Mouse (Mus musculus): Measurements from ENCODE around the gene Epb42. TPM values are rescaled to one million over a fixed set of nuclear protein-coding genes. Genes with fewer than 3 reads are reported as not detected.
A peak's percentile ranks its signal among the peaks of the same experiment; 100 is the strongest.
"Not testable (repeated sequence)": the region's sequence is repeated elsewhere in the genome, so short reads cannot be mapped to it uniquely, and the experiment has no call there.

Gene Epb42
- not detected for total RNA-seq (2021)
- long read RNA-seq = 0 reads

DNA sequence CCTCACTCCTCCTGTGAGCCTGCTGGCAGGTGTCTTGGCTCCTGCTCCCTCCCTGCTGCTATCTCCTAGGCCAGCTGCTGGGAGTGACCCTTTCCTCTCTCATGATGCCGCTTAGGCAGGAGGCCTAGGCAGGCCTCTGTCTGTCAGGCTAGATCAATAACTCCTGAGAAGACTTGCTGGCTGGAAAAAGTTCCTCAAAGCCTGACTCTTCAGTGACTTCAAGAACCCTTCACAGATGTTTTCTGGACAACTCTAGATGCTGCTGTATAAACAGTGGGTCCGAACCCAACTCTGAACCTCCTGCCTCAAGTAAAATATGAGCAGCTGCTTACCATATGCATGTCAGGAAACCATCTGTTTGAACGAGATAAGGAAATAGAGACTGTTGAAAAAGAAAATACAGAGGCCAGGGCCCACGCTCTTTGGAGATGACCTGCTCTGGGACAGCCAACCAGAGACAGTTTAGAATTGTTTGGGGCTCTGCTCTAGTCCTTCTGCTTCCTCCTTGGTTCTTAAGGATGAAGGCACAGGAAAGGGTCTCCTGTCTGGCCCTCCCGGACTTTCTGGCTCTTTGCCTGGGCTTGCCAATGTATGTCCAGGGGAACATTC is at the start of gene Epb42:
Gene Epb42 (minus strand): TSS at position 340 of the 609 bp plus-strand sequence.
- DNase-seq (ENCODE audit: low spot score in 2 of 2) = no peak

- DNase-seq (ENCODE audit: low spot score in 2 of 2) = no peak
Observed at GRCm38 (mm10) chr2:121085480-121086185, 48.8 kb upstream of the Epb42 start, which contains the start of gene Tgm5. Tgm5 (minus strand) TSS chr2:121085841.

DNA sequence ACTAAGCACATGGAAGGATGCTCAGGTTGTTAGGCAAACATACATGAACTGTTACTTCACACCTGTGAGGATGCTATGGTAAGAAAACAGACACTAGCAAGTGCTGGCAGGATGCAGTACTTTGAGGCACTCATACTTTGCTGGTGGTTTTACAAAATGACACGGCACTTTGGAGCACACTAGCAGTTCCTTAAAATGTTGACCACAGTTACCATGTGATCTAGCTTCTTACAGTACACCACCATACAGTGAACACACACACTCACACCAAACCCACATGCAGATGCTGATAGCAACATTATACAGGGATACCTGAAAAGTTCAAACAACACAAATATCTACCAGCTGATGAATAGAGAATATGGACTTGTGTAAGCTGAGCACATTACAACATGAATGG is 45.8 kb upstream of the Epb42 start:
- no peak for DNase-seq (ENCODE audit: low spot score in 2 of 2)

DNA sequence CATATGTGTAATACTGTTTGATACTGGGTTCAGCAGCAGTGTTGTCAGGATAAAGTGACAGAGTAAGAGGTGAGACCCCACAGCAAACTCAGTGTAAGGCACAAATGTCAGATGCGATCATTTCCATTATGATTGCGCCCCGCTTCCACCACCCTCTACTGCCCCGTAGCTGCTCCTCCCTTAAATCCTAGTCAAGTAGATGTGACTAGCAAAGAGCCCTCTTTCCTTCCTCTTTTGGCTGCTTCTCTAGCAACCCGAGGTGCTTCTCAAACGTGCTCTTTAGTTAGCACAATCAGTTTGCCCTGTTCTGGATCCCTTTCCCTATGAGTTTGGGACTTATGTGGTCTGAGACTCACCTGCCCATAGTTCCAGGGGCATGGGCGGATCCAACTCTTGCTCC is 37.9 kb upstream of the Epb42 start:
- DNase-seq (ENCODE audit: low spot score in 2 of 2) = no peak

- no peak for DNase-seq (ENCODE audit: low spot score in 2 of 2)
Observed at GRCm38 (mm10) chr2:121071871-121072270, 35.0 kb upstream of the Epb42 start.

- no peak for DNase-seq (ENCODE audit: low spot score in 2 of 2)
Observed at GRCm38 (mm10) chr2:121069506-121069905, 32.6 kb upstream of the Epb42 start.

- DNase-seq (ENCODE audit: low spot score in 2 of 2) = no peak
Observed at GRCm38 (mm10) chr2:121067116-121067515, 30.2 kb upstream of the Epb42 start.

DNA sequence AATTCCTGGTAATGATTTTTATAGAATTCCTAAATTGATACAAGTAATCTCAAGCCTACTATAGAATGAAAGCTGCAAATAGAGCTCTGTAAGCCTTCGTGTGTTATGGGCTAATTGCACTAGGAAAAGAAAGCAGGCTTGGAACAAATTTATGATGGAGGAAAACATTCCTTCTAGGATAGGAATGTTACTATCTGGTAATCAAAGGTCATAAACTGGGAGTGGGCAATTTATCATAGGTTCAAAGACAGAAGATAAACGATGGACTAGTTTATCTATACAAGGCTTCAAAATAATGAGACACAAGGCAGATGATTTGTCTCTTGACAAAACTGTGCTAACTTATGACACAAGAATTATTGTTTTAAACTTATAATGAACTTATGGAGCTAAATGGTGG is 24.4 kb upstream of the Epb42 start:
- no peak for DNase-seq (ENCODE audit: low spot score in 2 of 2)

- DNase-seq (ENCODE audit: low spot score in 2 of 2) = no peak
Observed at GRCm38 (mm10) chr2:121057997-121058396, 21.1 kb upstream of the Epb42 start.

- DNase-seq (ENCODE audit: low spot score in 2 of 2) = no peak
Observed at GRCm38 (mm10) chr2:121055915-121056314, 19.0 kb upstream of the Epb42 start.

DNA sequence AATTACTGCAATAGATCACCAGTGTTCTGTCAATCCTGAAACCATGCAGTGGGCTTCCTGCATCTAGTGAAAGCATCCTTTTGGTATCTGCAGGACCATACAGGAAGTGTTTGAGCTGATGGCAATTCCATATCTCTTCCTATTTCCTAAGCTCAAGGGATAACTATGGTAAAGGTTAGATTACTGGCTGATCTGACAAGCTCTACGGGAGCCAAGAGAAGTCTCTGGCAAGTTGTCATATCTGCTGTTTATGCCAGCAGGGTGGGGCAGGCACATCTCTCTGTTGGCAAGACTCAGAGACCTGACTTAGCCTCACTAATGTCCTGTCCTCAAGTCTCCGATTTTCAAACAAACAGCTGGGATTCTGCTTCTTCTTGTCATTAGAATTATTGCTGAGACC is 17.2 kb upstream of the Epb42 start:
- DNase-seq (ENCODE audit: low spot score in 2 of 2) = no peak

DNA sequence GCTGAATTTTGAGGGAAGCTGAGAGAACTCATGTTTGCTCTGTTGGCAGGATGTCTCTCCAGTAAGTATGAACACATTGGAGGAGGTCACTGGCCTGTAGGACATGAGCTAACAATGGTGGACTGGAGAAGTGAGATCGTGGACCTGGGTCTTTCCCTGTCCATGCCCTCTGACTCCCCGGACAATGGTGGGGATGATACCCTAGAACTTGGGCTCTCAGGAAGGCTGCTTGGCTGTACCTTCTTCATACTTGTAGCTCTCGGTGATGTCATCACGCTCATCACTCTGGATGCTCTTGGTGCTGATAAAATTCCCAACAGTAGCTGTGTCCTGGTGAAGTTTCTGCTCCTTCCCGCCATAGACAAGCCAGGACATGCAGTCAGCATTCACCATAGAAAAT is 15.3 kb upstream of the Epb42 start:
- DNase-seq (ENCODE audit: low spot score in 2 of 2) = no peak

GRCm38 (mm10) chr2:121045653-121046052 is 8.8 kb upstream of the Epb42 start:
- no peak for DNase-seq (ENCODE audit: low spot score in 2 of 2)

- peak; percentile 40 to 43 for DNase-seq (ENCODE audit: low spot score in 2 of 2)
Observed at GRCm38 (mm10) chr2:121041098-121041497, 4.2 kb upstream of the Epb42 start.

DNA sequence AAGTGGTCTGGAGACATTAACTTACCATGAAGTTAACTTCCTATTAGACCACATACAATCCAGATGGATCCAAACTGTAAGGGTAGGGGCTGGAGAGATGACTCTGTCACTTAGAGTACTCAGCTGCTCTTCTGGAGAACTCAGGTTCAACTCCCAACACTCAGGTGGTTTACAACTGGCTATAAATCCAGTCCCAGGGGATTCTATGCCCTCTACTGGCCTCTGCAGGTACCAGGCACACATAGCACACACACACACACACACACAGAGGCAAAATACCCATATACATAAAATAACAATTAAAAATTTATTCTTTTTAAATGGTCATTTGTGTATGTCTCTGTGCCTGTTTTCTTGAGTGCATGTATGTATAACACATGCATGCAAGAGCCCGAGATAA is 2.5 kb upstream of the Epb42 start:
- no peak for DNase-seq (ENCODE audit: low spot score in 2 of 2)

- not testable (repeated sequence) for DNase-seq (ENCODE audit: low spot score in 2 of 2)
Observed at GRCm38 (mm10) chr2:121038851-121039250, 2.0 kb upstream of the Epb42 start.

- no peak for DNase-seq (ENCODE audit: low spot score in 2 of 2)
Observed at GRCm38 (mm10) chr2:121022918-121023317, 14.0 kb downstream of the Epb42 start.

- DNase-seq (ENCODE audit: low spot score in 2 of 2) = no peak
Observed at GRCm38 (mm10) chr2:121017151-121017550, 19.7 kb downstream of the Epb42 start.

DNA sequence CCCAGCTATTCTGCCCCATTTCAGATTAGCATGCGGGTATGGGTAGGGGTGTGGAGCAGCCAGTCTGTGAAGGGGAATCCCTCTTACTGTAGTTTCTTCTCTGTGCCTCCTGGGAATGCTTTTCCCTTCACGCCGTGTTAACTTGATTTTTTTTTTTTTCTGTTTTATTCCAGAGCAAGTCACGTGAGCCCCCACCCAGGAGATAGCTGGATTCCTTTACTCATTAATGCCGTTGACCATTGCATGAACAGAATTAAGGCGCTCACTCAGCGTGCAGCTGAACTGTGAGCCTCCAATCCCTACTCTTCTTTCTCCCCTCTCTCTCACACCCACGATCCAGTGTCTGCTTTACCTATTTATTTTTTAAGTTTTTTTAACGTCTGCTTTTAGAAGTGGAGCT is 20.6 kb downstream of the Epb42 start:
- DNase-seq (ENCODE audit: low spot score in 2 of 2) = no peak

- no peak for DNase-seq (ENCODE audit: low spot score in 2 of 2)
Observed at GRCm38 (mm10) chr2:121015507-121015906, 21.4 kb downstream of the Epb42 start.

DNA sequence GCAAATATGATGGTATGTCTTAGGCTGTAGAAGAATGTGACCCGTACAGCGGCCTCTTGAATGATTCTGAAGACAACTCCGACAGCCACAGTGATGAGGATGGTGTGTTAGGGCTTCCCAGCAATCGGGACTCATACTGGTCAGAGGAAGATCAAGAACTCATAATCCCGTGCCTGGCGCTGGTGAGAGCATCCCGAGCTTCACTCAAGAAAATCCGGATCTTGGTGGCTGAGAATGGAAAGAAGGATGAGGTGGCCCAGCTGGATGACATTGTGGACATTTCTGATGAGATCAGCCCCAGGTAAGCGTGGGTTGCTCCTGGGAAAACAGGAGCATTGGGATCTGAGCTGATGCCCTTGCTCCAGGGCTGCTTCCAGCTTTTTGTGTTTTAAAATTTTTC is 24.2 kb downstream of the Epb42 start:
- no peak for DNase-seq (ENCODE audit: low spot score in 2 of 2)

- DNase-seq (ENCODE audit: low spot score in 2 of 2) = no peak
Observed at GRCm38 (mm10) chr2:121009071-121009677, 27.7 kb downstream of the Epb42 start.

- DNase-seq (ENCODE audit: low spot score in 2 of 2) = no peak
Observed at GRCm38 (mm10) chr2:121008664-121009007, 28.2 kb downstream of the Epb42 start.
